Mouse (Mus musculus) frontal cortex, postnatal 10 days (tissue): Measurements from ENCODE around the gene Sorl1.
"Not testable (repeated sequence)": the region's sequence is repeated elsewhere in the genome, so short reads cannot be mapped to it uniquely, and the experiment has no call there.

Source experiments
- DNase-seq, 2 experiments: peaks; one replicate each; pipeline ENCODE4 v3.0.0; 2022; ENCODE audit warnings: low spot score in 2 of 2, mixed read lengths in 1 of 2

Gene Sorl1

DNA sequence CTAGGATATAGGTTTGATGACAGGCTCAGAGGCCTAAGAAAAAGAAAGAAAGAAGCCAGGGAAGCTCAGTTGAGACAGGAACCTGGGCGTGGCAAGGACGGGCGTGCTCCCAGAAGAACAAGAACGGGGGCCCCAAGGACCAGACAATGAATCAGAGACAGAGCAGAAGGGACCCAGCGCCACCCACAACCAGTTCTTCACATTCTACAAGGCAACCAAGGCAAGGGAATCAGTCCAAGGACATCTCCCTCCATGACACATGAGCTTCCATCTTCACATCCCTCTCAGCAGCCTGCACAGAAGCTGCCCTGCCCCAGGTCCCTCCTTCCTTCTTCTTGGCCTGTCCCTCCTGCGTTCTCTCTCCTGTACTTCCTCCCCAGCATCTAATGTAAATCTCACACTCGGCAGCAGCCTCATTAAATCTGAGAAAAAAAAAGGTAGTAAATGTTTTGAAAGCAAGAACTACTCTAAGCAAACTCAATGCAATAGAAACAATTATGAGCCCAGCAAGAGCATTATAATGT, 30.0 kb downstream of the Sorl1 start:
- DNase-seq, result no peak

DNA sequence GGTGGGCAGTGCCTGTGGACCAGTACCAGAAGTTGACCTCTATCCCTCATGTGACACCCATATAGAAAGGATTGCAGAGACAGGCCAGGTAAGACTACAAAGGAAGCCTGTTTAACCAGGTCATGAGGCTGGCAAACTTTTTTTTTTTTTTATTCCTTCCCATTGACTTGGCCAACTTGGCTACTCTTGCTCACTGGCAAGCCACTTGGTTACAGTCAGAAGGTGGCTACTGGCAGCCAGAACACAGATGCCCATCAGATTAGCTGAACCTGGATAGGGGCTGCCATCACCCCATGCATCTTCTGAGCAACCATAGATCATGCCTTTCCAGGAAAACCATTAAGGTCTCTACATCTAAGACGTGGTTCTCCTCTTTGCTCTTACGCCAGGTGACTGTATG, 31.3 kb downstream of the Sorl1 start:
- no peak for DNase-seq

DNA sequence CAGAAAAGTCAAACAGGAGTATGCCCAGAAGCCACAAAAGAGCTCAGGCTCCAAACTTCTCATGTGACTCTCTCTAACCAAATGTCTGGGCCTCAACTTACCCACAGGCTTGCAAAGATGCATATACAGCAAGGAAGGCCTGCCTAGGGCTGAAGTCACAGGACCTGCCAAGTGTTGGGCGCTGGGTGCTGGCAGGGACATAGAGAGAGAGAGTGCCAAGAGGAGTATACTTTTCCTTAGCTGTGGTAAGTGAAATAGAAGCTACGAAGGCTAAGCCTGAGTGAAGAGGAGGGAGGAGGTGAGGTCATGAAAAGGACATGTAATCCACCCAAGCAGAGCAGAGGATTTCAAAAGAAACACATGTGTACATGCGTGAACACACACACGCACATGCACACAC, 32.5 kb downstream of the Sorl1 start:
- no peak for DNase-seq

DNA sequence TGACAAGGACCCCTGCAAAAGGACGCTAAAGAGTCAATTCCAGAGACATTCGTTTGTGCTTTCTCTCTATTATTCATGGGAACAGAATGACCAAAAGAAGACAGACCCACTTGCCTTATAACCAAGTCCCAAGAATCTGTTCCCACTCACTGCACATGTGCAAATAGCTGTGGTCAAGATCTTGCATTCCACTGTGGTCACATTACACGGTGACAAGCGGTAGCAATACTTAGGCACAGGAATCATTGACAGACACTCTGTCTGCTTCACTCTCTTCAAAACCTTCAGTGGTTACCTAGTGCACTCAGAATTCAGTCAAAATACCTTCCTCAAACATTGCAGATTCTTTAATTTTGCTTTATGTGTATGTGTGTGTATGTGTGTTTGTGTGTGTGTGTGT, 36.2 kb downstream of the Sorl1 start:
- no peak for DNase-seq

DNA sequence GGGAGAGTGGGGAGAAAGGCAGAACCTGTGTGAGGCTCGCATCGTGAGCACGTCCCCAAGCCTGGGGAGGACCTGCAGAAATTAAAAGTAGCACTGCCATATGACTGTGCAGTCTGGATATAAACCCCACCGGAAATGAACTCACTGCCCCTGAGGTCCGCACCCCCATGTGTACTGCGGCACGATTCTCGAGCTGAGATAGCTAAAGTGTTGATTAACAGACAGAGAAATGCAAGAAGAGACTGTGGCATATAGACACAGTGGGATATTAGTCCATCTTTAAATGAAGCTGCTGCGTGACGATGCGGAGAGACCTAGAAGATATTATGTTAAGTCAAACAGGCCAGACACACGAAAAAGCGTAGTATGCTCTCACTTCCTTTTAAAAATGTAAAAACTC, 38.1 kb downstream of the Sorl1 start:
- DNase-seq, result no peak

DNA sequence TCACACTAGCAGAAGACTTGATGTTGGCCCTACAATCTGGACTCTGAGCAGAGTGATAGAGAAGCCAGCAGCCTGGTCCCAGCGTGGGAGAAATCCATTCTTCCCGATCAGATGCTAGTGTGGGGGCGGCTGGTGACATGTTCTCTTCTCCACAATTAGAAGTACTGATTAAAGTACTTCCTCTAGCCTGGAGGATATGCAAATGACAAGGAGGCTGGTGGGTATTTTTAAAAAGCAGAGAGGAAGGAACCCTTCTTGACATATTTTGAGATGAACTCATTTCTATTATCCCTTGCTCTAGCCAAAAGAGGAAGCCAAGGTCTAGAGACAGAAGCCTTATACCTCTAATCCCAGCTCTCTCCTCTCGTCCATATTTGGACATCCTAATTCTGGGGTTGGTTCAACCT, 40.4 kb downstream of the Sorl1 start:
- DNase-seq, result peak; percentile 44 to 67

DNA sequence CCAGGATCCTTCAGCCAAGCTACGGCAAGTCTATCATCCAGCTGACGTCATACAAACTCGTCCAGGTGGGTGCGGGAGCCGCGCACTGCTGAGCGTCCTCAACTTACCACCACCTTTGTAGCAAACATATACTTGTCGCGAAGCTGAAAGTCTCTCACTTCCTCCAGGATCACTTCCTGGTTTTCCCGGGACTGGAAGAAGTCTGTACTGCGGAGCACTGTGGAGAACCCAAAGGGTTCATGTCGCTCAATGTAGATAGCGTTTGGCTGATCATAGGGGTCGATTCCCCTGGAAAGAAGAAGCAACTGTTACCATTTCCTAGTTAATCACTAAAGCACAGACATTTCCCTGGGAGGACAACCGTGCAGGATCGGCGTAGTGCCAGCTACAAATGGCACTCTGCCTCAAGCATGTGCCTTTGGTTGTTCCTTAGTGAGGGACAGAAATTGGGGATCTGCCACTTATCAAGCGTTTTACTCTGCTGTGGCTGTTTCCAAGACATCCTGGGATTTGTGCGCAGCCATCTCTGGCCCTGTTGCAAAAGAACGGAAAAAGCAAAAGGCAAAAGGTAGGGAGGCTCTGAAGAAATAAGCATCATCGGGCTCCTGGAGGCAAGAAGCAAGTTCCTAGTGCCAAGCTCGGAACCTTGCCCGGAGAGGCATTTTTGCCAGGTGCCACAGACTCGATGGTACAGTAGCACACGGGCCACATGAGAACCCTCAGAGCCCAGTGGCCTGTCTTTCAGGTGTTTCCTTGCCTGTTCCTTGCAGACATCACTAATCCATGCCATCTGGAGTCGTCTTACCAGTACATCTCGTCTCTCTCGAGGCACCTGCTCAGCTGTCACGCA, 42.2 kb downstream of the Sorl1 start:
- DNase-seq, result no peak

- no peak for DNase-seq
Observed at GRCm38 (mm10) chr9:42080671-42081070, 43.4 kb downstream of the Sorl1 start.

DNA sequence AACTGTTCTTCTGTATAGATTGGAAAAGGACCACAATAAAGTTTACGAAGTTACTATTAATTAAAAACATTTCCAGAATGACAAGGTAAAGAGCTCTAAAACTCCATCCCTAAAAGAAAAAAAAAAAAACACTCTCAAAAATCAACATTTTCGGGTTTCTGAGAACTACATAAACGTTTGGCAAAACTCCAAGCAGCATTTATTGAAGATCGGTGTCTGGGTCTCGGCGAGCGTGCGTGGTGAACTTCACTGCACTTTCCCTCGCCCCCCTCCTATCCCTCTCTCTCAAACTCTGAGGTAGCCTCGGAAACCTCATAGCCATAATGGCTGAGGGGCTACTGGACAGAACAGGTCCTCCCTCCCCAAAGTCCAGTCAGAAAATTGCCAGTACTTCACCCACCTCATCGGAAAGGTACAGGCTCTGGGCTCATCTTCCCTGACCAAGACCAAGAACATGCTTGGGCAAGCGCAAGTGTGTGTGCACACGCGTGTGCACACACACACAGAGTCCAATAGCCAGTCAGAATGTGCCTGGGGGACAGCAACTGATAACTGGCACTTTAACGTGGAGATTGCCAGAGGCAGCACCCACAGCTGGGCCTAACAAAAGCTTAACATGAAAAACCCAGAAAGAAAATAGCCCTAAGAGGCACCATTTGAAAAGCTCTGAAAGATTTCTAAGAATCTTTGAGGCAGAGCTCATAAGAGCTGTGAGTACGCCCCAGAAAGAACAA, 46.8 kb downstream of the Sorl1 start:
- DNase-seq, result no peak

- no peak for DNase-seq
Observed at GRCm38 (mm10) chr9:42076256-42076849, 47.7 kb downstream of the Sorl1 start.

DNA sequence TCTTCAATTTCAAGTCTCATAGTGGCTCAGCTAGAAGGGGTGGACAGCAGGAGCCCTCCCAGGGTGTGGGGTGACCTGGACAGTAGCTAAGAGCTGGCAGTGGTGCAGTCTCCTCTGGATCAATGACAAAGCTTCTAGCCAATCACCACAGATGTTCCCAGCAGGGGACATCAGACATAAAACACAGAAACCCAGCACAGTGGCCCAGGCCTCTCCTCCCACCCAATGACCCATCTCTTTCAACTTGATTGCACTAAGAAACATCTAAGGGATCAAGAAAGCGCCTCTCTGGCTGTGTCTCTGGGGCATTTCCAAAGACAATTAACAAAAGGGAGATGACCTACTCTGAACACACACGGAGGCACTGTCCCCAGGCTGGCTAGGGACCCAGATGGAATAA, 48.9 kb downstream of the Sorl1 start:
- no peak for DNase-seq

GRCm38 (mm10) chr9:42072010-42072409, 52.1 kb downstream of the Sorl1 start:
- no peak for DNase-seq

GRCm38 (mm10) chr9:42070856-42071255, 53.2 kb downstream of the Sorl1 start:
- no peak for DNase-seq

- no peak for DNase-seq
Observed at GRCm38 (mm10) chr9:42069471-42069870, 54.6 kb downstream of the Sorl1 start.

GRCm38 (mm10) chr9:42067950-42068349, 56.1 kb downstream of the Sorl1 start:
- no peak for DNase-seq

DNA sequence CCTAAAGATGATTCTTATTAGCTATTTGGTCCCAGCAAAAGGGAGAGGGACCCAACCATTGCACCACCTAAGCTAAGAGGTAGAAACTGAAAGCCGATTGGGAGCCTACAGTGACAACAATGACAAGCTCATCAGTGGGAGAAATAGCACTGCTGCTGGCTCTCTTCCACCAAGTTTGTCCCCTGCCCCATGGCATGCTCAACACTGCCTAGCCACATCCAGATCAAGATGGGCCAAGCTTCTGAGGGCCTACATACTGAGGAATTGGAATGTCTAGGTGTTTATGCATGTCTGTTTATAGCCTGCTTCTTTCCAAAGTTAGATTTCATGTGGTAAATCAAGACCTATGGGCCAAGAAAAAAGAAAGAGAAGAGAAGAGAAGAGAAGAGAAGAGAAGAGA, 58.3 kb downstream of the Sorl1 start:
- DNase-seq, result no peak

DNA sequence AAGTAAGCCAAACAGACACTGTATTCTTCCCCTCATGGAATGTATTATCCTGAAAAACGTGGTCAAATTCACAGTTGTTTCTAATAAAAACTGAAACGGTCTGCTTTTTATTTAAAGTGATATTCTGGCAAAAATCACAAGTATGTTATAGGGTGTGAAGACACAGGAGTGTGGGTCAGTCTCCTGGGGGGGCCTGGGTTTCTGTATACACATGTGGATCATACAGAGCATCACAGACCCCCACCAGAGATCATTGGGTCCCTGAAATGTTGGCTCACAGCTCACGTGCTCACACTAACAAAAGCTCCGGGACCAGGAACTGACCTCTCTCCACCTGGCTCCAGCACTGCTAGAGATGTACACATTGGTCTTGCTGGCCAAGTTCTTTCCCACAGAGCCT, 60.7 kb downstream of the Sorl1 start:
- DNase-seq, result no peak

- DNase-seq, result no peak
Observed at GRCm38 (mm10) chr9:42062269-42062668, 61.8 kb downstream of the Sorl1 start.

GRCm38 (mm10) chr9:42059006-42059405, 65.1 kb downstream of the Sorl1 start:
- not testable (repeated sequence) for DNase-seq

DNA sequence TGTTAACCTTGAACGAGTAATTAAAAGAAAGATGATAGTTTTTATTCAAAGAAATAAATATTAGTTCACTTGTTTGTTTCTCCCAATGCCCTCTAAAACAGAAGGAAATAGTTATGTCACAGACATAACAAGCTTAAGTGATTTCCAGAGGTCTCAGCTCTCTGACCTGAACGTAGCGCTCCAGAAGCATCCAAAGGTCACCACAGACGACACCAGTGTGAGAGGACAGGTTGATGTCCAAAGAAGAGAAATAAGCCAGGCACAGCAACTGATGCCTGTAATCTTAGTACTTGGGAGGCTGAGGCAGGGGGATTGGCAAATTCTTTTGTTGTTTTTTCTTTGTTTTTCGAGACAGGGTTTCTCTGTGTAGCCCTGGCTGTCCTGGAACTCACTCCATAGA, 67.5 kb downstream of the Sorl1 start:
- no peak for DNase-seq

DNA sequence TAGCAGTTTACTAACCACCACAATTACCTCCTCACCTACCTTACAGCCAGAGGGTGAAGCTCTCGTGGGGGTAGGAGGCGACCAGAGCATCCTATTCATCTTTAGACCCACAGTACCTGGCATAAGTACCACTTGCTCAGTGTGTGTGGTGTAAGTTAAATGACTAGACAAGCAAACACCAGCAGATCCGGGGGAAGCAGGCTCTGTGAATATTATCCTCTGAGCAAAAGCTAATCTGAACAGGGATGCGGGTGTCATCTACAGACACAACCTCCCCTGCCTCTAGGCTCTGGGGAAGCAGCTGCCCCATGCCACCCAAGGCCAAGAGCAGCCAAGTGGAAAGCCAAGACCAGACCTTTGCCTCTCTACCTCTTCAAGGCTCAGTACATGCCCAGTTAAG, 68.7 kb downstream of the Sorl1 start:
- DNase-seq, result no peak
